Mouse (Mus musculus): ENCODE measurements around the gene Cdc14a.

Cdc14a gene

DNA sequence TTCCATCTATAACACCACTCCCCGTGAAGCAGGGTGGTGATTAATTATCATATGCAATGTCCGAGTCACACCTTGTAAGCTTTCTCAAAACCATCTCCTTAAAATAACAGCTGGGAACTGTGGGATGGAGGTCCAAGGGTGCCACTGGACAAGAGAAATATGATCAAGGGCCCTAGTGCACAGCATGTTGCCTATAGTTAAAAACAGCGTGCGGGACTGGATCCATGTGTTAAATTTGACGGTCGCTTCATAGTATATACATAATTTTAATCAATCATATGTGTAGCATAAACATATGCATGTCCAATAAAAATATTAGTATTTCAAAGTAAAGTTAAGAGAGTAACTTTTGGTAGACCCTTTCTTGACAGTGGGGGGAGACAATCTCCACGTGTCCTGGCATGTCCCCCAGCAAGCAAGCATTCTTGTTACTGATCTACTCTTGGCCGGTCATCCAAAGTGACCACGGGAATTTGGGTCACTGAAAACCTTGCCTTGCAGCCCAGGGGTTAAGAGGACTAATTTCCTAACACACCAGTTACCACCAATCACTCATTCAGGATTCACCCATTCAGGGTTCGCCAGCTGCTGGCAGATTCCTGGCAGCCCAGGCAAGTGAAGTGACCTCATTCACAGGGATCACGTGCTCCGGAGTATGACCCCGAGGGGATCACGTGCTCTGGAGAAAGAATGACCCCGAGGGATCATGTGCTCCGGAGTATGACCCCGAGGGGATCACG, 94.6 kb downstream of the Cdc14a start:
- no peak for DNase-seq (ENCODE audit: low spot score)

DNA sequence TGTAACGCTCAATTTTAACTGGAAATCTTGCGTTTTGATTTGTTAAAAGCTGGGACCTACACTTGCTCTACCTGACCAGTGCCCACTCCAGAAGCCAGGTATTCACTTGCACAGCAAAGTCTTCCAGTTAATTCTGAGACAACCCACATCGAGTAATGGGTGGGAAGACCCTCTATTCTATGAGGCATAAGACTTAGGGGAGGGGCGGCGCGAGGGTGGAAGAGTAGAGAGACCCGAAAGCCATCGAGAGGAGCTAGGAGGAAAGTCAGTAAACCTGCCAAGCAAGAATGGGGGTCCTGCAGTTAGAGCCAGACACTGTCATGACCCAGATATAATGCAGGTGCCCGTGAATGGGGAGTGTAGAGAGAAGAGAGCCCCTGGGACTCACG, 96.2 kb downstream of the Cdc14a start:
- no peak for DNase-seq (ENCODE audit: low spot score)

DNA sequence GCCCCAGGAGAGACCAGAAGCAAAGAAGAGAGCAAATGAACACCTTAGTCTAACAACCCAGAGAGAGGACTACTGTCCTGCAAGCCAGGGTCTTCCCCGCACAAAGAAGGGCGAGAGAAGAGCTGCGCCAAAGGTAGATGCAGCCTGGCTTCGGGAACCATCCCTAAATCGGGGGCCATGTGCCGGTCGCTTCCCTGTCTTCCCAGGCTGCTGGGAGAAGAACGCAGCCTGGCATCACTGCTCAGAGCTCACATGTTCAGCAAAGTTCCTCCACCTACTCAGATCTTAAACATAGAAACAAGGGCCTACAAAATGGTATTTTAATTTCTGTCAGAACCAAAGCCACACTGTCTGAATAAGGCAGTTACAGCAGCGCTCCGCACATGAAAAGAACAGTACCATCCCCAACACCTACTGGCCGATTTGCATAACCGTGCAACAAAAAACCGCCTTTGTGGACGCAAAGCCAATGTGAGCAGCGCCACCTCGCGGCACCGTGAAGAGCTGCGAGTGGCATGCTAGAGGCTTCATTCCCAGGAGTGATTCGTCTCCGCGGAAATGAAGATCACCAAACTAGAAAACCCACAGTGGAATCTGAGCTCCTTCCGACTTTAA, 96.7 kb downstream of the Cdc14a start:
- DNase-seq (ENCODE audit: low spot score): peak; percentile 84

DNA sequence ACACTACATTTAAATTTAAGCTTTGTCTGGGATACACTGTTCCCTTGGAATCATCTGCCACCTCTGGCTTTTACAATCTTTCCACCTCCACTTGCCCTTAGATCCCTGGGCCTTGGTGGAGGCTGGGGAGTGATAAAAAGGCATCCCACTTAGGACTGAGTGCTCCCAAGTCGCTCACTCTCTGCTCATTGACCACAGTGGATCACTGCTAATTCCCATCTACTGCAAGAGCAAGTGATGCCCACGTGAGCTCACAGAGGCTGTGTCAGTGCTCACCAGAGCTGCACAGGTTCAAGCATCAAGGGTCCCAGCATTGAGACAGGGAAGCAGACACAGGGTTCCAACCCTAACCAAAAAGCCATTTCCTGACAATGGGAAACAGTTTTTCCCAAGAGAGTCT, 98.3 kb downstream of the Cdc14a start:
- no peak for DNase-seq (ENCODE audit: low spot score)

DNA sequence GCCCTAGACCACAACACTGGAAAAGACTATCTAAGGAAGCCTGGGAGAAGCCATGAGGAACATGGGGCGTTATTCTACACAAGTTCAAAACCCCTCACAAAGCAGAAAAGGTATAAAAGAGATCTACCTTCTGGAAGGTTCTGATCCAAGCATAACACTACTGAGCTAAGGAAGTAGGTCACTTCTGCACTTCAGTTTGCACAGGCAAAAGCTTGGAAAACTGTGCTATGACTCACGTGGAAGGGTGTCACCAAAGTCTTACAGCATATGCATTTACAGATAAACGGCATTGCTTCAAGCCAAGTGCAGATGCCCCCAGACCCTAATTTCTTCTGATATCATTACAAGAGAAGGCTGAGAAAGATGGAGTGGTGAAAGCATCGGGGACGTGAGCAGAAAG, 104.1 kb downstream of the Cdc14a start:
- DNase-seq (ENCODE audit: low spot score): no peak

DNA sequence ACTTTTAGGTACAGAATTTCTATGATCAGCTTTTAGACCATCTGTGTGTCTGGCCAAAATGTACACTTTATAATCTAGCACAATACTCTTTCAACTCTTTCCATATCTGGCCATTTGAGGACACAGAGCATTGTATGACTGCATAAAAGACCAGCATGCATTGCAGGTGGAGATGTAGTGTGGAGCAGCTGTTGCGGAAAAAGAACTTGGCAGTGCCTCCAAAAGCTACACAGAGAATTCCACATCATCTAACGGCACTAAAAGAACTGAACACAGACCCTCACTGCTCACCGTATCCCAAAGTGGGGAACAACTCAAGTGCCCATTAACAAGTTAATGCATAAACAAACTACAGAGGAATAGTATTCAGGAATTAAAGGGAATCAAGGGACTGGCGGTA, 112.0 kb downstream of the Cdc14a start:
- DNase-seq (ENCODE audit: low spot score): no peak

DNA sequence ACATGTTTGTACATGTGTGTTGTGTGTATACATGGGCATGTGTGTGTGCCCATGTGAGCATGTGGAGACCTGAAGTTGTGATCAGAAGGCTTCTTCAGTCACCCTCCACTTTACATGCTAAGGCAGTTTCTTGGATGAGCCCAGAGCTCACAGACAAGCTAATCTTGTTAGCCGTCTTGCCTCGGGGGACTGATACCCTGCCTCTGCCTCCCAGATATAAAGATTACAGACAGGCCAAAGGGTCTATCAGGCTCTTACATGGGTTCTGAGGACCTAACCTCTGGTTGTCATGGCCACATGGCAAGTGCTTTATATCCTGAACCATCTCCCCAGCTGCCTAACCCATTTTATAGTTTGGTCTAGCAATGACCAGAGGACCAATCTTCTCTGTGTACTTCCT, 112.7 kb downstream of the Cdc14a start:
- no peak for DNase-seq (ENCODE audit: low spot score)

DNA sequence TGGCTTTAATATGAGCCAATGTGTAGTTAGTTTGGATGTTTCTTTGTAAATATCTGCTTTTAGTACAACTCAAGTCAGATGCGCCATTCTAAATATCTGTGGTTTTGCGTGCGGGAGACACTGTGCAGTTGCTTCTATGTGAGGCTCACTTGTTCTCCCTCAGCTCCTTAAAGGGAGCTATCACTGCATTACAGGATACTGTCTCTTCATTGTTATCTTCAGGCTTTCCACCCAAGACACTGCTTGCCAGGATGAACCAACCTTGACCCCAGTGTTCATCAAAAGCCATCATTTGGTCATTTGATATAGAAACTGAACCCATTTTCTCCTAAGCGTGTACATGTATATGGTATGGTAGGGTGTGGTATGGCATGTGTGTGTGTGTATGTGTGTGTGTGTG, 113.2 kb downstream of the Cdc14a start:
- DNase-seq (ENCODE audit: low spot score): no peak

DNA sequence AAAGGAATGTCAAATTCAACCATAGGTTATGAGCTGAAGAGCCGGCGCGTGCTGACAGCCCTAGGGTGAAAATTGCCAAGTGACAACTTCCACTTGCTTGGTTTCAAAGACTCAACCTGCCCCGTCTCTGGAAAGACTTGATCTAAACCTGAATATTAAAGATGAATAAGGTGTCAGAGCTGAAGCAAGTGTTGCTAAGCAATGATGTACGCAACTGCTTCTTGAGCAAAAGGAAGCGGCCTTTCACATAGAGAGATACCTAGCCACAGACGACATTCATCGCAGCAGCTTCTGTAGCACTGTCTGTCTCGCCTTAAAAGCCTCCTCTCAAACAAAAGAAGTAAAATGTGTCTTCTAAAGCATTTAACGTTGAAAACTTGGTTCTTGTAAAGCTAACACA, 113.8 kb downstream of the Cdc14a start:
- DNase-seq (ENCODE audit: low spot score): no peak

DNA sequence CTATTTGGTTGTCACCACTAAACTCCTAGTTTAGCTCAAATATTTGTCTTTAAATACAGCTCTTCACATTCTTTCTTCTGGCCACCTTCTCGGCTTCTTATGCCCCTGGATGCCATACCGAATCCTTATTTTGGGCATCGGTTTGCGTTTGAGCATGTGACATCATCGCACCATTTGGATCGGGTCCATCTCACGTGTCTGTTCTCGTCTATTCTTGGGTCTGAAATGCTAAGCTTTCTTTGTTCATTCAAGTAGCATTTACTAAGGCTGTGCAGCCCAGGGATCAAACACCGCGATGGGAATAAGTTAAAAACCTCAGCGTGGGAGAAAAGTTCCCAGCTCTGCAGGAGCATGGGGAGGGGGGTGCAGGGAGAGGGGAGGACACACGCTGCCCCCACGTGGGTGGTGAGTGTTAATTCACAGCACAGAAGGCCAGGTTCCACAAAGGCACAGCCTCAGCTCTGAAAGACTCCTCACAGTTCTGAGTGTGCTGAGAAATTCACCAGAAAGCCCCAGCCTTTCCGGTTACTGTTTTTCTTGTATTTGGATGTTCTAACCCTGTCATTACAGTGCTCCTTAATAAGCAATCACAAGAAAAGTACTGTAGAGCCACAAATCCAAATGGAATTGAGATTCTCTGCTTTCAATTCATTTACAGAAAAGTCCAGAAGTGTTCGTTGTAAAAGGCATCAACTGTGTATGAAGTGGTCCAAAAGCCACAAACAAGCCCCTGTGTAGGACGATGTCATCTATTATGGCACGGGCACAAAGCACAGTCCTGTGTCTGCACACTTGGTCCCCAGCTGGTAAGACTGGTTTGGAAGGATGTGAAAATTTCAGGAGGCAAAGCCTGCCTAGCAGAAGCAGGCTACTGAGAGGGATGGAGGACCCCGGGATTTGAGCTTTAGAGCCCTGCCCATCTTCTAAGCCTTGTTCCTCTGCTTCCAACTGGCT, 118.8 kb downstream of the Cdc14a start:
- no peak for DNase-seq (ENCODE audit: low spot score)

DNA sequence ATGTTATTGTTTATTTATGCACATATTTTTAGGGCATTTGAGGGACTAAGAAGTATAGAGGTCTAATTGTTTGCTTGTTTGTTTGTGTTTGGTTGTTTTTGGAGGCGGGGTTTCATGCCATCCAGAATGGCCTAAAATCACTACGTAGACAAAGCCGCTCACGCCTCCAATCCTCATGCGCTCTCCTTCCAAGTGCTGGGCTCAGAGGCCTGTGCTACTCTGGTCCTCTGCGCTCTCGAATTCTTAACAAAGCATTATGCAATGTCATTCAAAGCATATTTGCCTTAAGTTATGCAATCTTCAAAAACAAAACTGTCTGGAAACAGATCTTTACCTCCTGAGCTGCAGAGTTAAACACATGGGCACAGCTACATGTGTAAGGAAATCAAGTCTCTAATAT, 121.3 kb downstream of the Cdc14a start:
- DNase-seq (ENCODE audit: low spot score): no peak

DNA sequence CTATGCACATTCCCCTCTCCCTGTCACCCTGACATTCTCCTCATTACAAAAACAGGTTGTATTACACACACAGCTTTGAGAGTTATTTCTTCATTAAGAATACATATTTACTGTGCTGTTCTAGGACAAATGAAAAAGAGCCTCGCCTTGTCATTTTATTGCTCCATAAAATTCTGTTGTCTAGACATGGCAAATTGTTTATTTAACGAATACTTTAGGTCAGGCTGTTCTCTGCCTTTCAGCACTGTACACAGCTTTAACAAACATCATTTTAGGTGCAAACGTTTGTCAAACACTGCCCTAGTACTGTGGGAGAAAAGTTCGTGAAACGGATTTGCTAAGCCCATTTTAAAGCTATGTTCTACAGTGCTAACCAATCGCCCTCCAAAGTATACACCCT, 122.1 kb downstream of the Cdc14a start:
- DNase-seq (ENCODE audit: low spot score): no peak

DNA sequence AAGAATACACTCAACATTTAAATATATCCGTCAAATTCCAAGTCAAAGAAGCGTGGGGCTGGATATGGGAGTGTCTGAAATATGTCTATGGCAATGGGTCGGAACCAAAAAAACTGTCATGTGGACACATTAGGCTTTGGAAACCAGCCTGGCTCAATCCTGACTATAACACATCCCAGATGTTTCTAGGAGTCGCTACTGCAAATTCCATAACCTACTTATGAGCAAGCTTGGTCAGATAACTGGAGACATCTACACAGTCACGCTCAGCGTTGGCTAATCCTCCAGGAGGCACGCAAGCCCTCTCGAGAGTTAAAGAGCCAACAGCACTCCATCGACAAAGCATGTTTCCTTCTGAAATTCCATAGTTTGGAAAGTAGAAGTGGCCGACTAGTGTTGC, 125.1 kb downstream of the Cdc14a start:
- DNase-seq (ENCODE audit: low spot score): no peak

DNA sequence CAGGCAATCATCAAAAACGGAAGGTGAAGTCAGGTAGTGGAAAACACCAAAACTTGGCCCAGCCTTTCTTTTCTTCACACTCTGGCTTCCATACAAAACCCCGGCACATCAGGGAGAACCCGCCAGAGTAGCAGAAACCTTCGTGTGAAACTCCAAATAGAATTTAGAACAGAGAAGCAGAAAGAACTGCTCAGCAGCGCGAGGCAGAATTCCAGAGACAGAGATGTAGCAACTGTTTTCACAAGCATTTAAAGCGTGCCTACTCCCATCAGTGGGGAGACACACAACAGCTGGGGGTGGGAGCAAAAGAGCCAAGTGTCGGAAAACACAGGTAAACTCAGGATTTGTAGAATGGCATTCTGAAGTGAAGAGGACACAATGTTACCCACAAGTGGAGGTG, 125.8 kb downstream of the Cdc14a start:
- DNase-seq (ENCODE audit: low spot score): no peak

DNA sequence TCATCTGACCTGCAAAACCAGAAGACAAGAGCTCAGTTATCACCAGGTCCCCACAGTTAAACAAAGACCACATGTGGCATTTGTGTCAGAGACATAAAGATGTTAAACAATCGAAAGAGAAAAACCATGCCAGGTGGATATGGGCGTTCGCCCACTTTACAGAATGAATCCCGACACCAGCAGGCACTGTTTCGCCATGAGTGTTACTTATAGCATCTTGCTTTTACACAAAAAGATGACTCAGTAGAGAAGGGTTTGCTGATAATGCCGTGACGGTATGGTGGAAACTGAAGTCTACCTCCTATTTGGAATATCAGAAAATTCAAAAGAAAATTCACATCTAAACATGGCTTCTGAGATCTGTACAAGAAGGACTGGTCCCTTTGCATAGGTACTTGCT, 126.7 kb downstream of the Cdc14a start:
- DNase-seq (ENCODE audit: low spot score): no peak

DNA sequence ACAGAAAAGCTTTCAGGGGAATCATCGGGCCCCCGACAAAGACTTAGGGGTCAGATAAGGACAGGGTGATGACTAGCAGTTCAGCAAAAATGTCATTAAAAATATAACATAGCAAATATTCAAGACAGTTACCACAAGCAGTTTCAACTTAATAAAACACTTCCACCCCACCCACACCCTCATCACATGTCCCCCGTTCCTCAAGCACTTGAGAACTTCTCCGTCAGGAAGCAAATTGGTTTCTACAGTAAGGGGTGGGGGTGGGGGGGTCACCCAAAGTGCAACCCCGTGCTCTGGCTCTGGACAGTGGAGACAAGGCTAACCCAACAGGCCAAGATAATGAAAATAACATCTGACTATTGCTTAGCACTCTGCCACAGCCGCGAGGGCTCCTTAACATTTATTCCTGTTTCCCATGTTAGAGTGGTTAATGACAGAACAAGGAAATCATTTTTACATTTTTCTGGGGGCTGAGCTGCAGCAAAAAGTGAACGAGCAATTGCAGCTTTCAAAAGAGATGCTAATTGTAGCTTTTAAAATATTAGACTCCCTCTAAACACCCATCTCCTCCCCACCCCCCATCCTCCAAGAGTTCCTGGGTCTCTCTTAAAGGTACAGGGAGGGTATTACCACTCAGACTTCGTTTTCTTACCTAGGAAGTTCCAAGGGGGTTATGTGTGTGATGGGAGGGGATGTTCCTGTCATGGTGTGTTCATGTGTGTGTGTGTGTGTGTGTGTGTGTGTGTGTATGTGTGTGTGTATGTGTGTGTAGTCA, 133.6 kb downstream of the Cdc14a start:
- no peak for DNase-seq (ENCODE audit: low spot score)

DNA sequence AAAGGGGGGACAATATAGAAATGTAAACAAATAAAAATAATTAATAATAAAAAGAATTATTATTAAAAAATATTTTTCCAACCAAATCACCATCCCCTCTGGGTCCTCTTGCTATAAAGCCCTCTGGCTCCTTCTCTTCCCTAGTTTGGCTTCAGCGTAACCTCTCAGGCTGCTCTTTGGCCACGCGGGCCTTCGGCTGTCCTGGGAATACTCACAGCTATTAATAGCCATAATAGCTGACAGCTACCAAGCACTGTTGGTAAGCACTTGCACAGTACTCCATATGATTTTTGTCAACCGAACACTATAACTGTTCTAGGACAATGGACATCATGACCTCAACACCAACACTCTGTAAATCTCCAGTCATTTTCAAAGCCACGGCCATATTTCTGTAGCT, 135.0 kb downstream of the Cdc14a start:
- no peak for DNase-seq (ENCODE audit: low spot score)

DNA sequence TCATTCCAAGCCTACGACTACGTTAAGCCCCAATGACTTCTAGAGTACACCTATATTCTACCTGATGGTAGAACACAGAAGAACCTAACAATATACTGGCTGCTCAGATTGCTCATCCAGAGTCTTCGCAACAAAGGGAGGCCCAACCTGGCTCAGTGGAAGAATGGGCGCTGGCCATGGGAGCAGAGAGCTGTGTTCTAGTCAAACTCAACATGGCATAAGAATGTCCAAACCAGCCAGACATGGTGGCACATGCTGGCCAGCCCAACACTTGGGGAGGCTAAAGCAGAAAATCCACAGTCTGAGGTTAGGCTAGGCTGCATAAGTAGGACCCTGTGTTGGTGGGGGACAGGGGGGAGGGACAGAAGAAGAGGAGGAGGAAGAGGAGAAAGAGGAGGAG, 139.1 kb downstream of the Cdc14a start:
- no peak for DNase-seq (ENCODE audit: low spot score)

DNA sequence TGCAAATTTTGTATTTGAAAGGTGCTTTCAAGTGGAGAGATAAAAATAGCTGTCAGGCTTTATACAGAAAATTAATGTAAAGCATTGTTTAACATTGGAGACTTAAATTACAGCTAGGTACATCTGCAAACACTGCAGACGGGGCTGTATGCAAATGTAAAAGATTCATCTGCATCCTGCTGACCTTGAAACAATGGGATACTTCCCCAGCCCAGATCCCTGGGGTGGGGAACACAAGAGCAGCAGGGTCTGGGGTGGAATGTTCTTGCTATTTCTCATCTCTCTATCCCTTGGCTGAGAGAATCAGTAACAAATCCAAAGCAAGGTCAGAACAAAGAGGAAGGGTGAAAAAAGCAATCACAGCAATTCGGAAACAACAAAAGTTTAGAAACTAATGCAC, 139.8 kb downstream of the Cdc14a start:
- no peak for DNase-seq (ENCODE audit: low spot score)

DNA sequence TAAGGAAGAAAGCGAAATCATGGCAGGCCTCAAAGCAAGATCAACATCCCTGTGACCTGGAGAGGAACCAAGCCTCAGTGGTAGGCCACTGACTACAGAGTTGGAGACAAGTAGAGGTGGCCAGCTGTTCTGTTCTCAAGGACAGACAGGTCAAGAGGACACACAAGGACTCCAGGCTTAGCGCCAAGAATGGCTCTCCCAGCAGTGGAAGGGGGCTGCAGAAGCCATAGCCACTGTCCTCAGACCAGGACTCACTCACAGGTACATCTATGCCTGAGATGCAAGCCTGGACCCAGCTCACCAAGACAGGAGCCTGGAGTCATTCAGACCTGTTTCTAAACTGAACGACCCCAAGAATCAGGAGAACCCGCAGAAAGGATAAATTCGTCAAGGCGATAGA, 142.2 kb downstream of the Cdc14a start:
- no peak for DNase-seq (ENCODE audit: low spot score)

DNA sequence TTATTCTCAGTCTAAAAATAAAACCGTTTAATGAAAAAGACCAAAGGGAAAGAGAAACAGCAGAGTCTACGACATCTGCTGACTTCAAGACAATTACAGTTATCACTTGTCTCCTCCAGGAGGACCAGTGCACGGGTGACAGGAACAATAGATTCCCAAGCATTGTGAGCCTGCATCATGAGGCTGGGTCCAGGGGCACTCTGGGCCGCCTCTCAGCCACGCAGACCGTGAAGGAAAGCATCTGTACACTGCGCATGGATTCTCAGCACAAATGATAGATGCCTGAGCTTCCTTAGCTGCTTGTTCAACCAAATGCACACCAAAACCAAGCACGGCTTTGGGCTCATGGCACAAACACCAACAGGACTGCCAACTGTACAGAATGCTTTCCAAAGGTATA, 146.7 kb downstream of the Cdc14a start:
- no peak for DNase-seq (ENCODE audit: low spot score)

DNA sequence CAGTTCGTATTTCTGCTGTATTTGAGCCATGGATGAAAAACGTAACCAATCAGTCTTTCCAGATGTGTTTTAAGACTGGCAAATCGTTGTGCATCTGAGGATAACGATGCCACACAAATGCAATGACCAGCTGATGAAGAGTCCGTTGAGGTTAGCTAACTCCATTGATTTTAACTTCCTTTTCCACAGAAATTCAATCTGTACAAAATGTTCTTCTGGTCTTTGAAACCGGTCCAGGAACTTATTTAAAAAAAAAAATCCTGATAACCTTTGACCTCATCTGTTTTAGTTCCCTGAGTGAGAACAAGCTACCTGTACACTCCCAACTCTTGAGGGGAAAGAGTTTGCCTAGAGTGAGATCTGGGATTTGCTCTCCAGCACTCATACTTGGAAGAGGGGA, 152.2 kb downstream of the Cdc14a start:
- no peak for DNase-seq (ENCODE audit: low spot score)
